Mouse (Mus musculus) limb, embryonic 15.5 days (tissue): ENCODE measurements at regions not wholly inside any gene's neighbourhood (a gene's known extent, or its start where the extent isn't known, plus 50 kb on each side); places are given as distances from the start of the nearest gene placed in this dataset.

ENCODE experiments used
- ATAC-seq: fragments of 200-750 bp; cut with Nextera tagmentation; 2 replicates; pipeline ENCODE4 v1.8.0; 2017; ENCODE audit warnings: low read depth, moderate TSS enrichment; ENCODE audit not compliant: insufficient number of reproducible peaks, low FRiP score, low TSS enrichment
- H3K27ac ChIP-seq: fragments of 300-500 bp; sonication (generic); 2 replicates; pipeline ENCODE4 v1.5.1; 2015; ENCODE audit warnings: moderate library complexity, mild to moderate bottlenecking, inconsistent platforms
- H3K27me3 ChIP-seq: fragments of 300-500 bp; sonication (generic); 2 replicates; pipeline ENCODE4 v1.6.1; 2015; ENCODE audit warnings: inconsistent platforms
- H3K36me3 ChIP-seq: fragments of 300-500 bp; sonication (generic); 2 replicates; pipeline ENCODE4 v1.6.1; 2015; ENCODE audit warnings: inconsistent platforms
- H3K4me1 ChIP-seq: fragments of 300-500 bp; sonication (generic); 2 replicates; pipeline ENCODE4 v1.6.1; 2015; ENCODE audit warnings: inconsistent platforms
- H3K4me2 ChIP-seq: fragments of 300-500 bp; sonication (generic); 2 replicates; pipeline ENCODE4 v1.6.1; 2015; ENCODE audit warnings: mild to moderate bottlenecking, inconsistent platforms
- H3K4me3 ChIP-seq: fragments of 300-500 bp; sonication (generic); 2 replicates; pipeline ENCODE4 v1.5.1; 2015; ENCODE audit warnings: mild to moderate bottlenecking, inconsistent platforms
- H3K9ac ChIP-seq: fragments of 300-500 bp; sonication (generic); 2 replicates; pipeline ENCODE4 v1.6.1; 2015; ENCODE audit warnings: inconsistent platforms
- H3K9me3 ChIP-seq: fragments of 300-500 bp; sonication (generic); 2 replicates; pipeline ENCODE4 v1.6.1; 2016; ENCODE audit warnings: inconsistent platforms
- WGBS: fragments of 180-500 bp; shearing (Covaris S2); methylation state at CpG from one replicate; pipeline ENCODE4 v1.1.7; 2015; 5-methylcytosine and 5-hydroxymethylcytosine counted together

GRCm38 (mm10) chr1:136699153-136699524 lies 74.4 kb downstream of the Zfp281 start:
- Histone ChIP-seq H3K4me2 (no peak overlapping the region), H3K9ac (no peak overlapping the region), H3K36me3 (no peaks in the 10 kb centered on the region), H3K9me3 (no peaks in the 10 kb centered on the region), H3K4me1 (peaks cover 16% of the 10 kb centered on the region), H3K27ac (no peak overlapping the region), H3K4me3 (no peak overlapping the region), H3K27me3 (no peaks in the 10 kb centered on the region)
- WGBS, result 72% methylated on average over 7 of the region's 7 CpGs
- ATAC-seq, result no peak

- H3K27me3 ChIP-seq, result no peaks in the 10 kb centered on the region
- no peak overlapping the region for H3K27ac ChIP-seq
- 83% methylated on average over 8 of the region's 8 CpGs for WGBS
- H3K9me3 ChIP-seq, result no peaks in the 10 kb centered on the region
- no peak overlapping the region for H3K9ac ChIP-seq
- no peaks in the 10 kb centered on the region for H3K36me3 ChIP-seq
- ATAC-seq, result no peak
- no peak overlapping the region for H3K4me3 ChIP-seq
- peaks cover 16% of the 10 kb centered on the region for H3K4me1 ChIP-seq
- no peak overlapping the region for H3K4me2 ChIP-seq
Measured at GRCm38 (mm10) chr1:136699571-136699970, 74.9 kb downstream of the Zfp281 start.

GRCm38 (mm10) chr1:136704139-136704538 lies 79.4 kb downstream of the Zfp281 start:
- H3K27me3 ChIP-seq, result no peaks in the 10 kb centered on the region
- no peak overlapping the region for H3K27ac ChIP-seq
- no peaks in the 10 kb centered on the region for H3K36me3 ChIP-seq
- H3K4me2 ChIP-seq, result no peak overlapping the region
- H3K9ac ChIP-seq, result no peak overlapping the region
- H3K4me3 ChIP-seq, result no peak overlapping the region
- no peak for ATAC-seq
- H3K4me1 ChIP-seq, result no peaks in the 10 kb centered on the region
- WGBS, result 72% methylated on average over 5 of the region's 5 CpGs
- no peaks in the 10 kb centered on the region for H3K9me3 ChIP-seq

- Histone ChIP-seq H3K36me3 (no peaks in the 10 kb centered on the region), H3K27me3 (no peaks in the 10 kb centered on the region), H3K4me3 (no peak overlapping the region), H3K27ac (no peak overlapping the region), H3K9me3 (no peaks in the 10 kb centered on the region), H3K4me2 (no peak overlapping the region), H3K9ac (no peak overlapping the region), H3K4me1 (no peaks in the 10 kb centered on the region)
- ATAC-seq, result no peak
- WGBS, result 69% methylated on average over 8 of the region's 8 CpGs
Measured at GRCm38 (mm10) chr1:136706509-136706908, 81.8 kb downstream of the Zfp281 start.

- Histone ChIP-seq H3K4me1 (no peaks in the 10 kb centered on the region), H3K27ac (no peak overlapping the region), H3K4me3 (no peak overlapping the region), H3K9ac (no peak overlapping the region), H3K9me3 (no peaks in the 10 kb centered on the region), H3K36me3 (no peaks in the 10 kb centered on the region), H3K4me2 (no peak overlapping the region), H3K27me3 (no peaks in the 10 kb centered on the region)
- no peak for ATAC-seq
- 85% methylated on average over 8 of the region's 8 CpGs for WGBS
Measured at GRCm38 (mm10) chr1:136707394-136707793, 82.7 kb downstream of the Zfp281 start.

GRCm38 (mm10) chr1:136707866-136708265 lies 83.2 kb downstream of the Zfp281 start:
- Histone ChIP-seq H3K9ac (no peak overlapping the region), H3K4me2 (no peak overlapping the region), H3K9me3 (no peaks in the 10 kb centered on the region), H3K4me3 (no peak overlapping the region), H3K27me3 (no peaks in the 10 kb centered on the region), H3K4me1 (no peaks in the 10 kb centered on the region), H3K27ac (no peak overlapping the region), H3K36me3 (no peaks in the 10 kb centered on the region)
- ATAC-seq, result no peak
- WGBS, result 87% methylated on average over 12 of the region's 12 CpGs

GRCm38 (mm10) chr1:136710196-136710595 lies 85.5 kb downstream of the Zfp281 start:
- no peak overlapping the region for H3K9ac ChIP-seq
- H3K36me3 ChIP-seq, result no peaks in the 10 kb centered on the region
- 71% methylated on average over 4 of the region's 4 CpGs for WGBS
- H3K4me2 ChIP-seq, result no peak overlapping the region
- H3K4me3 ChIP-seq, result no peak overlapping the region
- H3K27ac ChIP-seq, result no peak overlapping the region
- H3K9me3 ChIP-seq, result no peaks in the 10 kb centered on the region
- H3K27me3 ChIP-seq, result no peaks in the 10 kb centered on the region
- H3K4me1 ChIP-seq, result no peaks in the 10 kb centered on the region
- no peak for ATAC-seq

GRCm38 (mm10) chr1:136711243-136711642 lies 86.5 kb downstream of the Zfp281 start:
- 85% methylated on average over 7 of the region's 7 CpGs for WGBS
- Histone ChIP-seq H3K4me2 (no peak overlapping the region), H3K27ac (no peak overlapping the region), H3K36me3 (no peaks in the 10 kb centered on the region), H3K4me1 (no peaks in the 10 kb centered on the region), H3K4me3 (no peak overlapping the region), H3K9me3 (no peaks in the 10 kb centered on the region), H3K27me3 (no peaks in the 10 kb centered on the region), H3K9ac (no peak overlapping the region)
- ATAC-seq, result no peak

GRCm38 (mm10) chr1:136714077-136714476 lies 89.4 kb downstream of the Zfp281 start:
- H3K4me2 ChIP-seq, result no peak overlapping the region
- no peaks in the 10 kb centered on the region for H3K27me3 ChIP-seq
- peaks cover 6% of the 10 kb centered on the region; the same call in 1 of the 2 replicates for H3K4me1 ChIP-seq
- H3K9me3 ChIP-seq, result no peaks in the 10 kb centered on the region
- WGBS, result 77% methylated on average over 4 of the region's 4 CpGs
- no peak overlapping the region for H3K27ac ChIP-seq
- no peak overlapping the region for H3K4me3 ChIP-seq
- H3K9ac ChIP-seq, result no peak overlapping the region
- no peaks in the 10 kb centered on the region for H3K36me3 ChIP-seq
- ATAC-seq, result no peak

- peaks cover 6% of the 10 kb centered on the region; the same call in 1 of the 2 replicates for H3K4me1 ChIP-seq
- H3K4me2 ChIP-seq, result no peak overlapping the region
- H3K27me3 ChIP-seq, result no peaks in the 10 kb centered on the region
- H3K36me3 ChIP-seq, result no peaks in the 10 kb centered on the region
- H3K4me3 ChIP-seq, result no peak overlapping the region
- no peak overlapping the region for H3K27ac ChIP-seq
- H3K9ac ChIP-seq, result no peak overlapping the region
- H3K9me3 ChIP-seq, result no peaks in the 10 kb centered on the region
- ATAC-seq, result no peak
- 53% methylated on average over 11 of the region's 11 CpGs for WGBS
Measured at GRCm38 (mm10) chr1:136714987-136715386, 90.3 kb downstream of the Zfp281 start.

- no peak overlapping the region for H3K4me3 ChIP-seq
- ATAC-seq, result peak; percentile 19; the same call in 1 of the 2 replicates
- H3K9ac ChIP-seq, result no peak overlapping the region
- H3K27ac ChIP-seq, result no peak overlapping the region
- H3K27me3 ChIP-seq, result no peaks in the 10 kb centered on the region
- H3K4me1 ChIP-seq, result peaks cover 6% of the 10 kb centered on the region; the same call in 1 of the 2 replicates
- H3K4me2 ChIP-seq, result no peak overlapping the region
- H3K9me3 ChIP-seq, result no peaks in the 10 kb centered on the region
- H3K36me3 ChIP-seq, result no peaks in the 10 kb centered on the region
- WGBS, result 47% methylated on average over 15 of the region's 15 CpGs
Measured at GRCm38 (mm10) chr1:136717830-136718517, 93.3 kb downstream of the Zfp281 start.

GRCm38 (mm10) chr1:136723839-136724443 lies 99.2 kb downstream of the Zfp281 start:
- no peaks in the 10 kb centered on the region for H3K4me1 ChIP-seq
- no peak overlapping the region for H3K4me2 ChIP-seq
- no peak for ATAC-seq
- H3K9ac ChIP-seq, result no peak overlapping the region
- H3K27ac ChIP-seq, result no peak overlapping the region
- no peaks in the 10 kb centered on the region for H3K27me3 ChIP-seq
- no peaks in the 10 kb centered on the region for H3K9me3 ChIP-seq
- no peak overlapping the region for H3K4me3 ChIP-seq
- WGBS, result 83% methylated on average over 13 of the region's 13 CpGs
- H3K36me3 ChIP-seq, result no peaks in the 10 kb centered on the region
